Mouse (Mus musculus): Measurements from ENCODE around the gene Syt7. TPM values are rescaled to one million over a fixed set of nuclear protein-coding genes. Genes with fewer than 3 reads are reported as not detected.

Syt7 gene
- total RNA-seq, 2 experiments from 2014 or later = 25.8 to 26.3 TPM

GRCm38 (mm10) chr19:10459907-10460306 is 71.0 kb downstream of the Syt7 start:
- DNase-seq = no peak

GRCm38 (mm10) chr19:10461584-10461983 is 72.7 kb downstream of the Syt7 start:
- DNase-seq = no peak

- no peak for DNase-seq
These were observed 75.5 kb downstream of the Syt7 start for GRCm38 (mm10) chr19:10464427-10464826.

GRCm38 (mm10) chr19:10469171-10469658 is 80.3 kb downstream of the Syt7 start:
- DNase-seq = peak; percentile 38

GRCm38 (mm10) chr19:10472958-10473357 is 84.1 kb downstream of the Syt7 start:
- no peak for DNase-seq

- DNase-seq = no peak
These were observed 84.9 kb downstream of the Syt7 start for GRCm38 (mm10) chr19:10473779-10474178.

- DNase-seq = no peak
These were observed 90.7 kb downstream of the Syt7 start for GRCm38 (mm10) chr19:10479541-10479940.

GRCm38 (mm10) chr19:10482703-10483102 is 93.8 kb downstream of the Syt7 start, which contains the start of gene Ppp1r32:
Gene Ppp1r32, minus strand, starts transcription at chr19:10482928.
- no peak for DNase-seq

- peak; percentile 59 for DNase-seq
These were observed 97.4 kb downstream of the Syt7 start for GRCm38 (mm10) chr19:10486264-10486738.

GRCm38 (mm10) chr19:10495670-10496069 is 106.8 kb downstream of the Syt7 start:
- no peak for DNase-seq

- DNase-seq = no peak
These were observed 108.1 kb downstream of the Syt7 start for GRCm38 (mm10) chr19:10496976-10497375.

GRCm38 (mm10) chr19:10497512-10498160 is 108.7 kb downstream of the Syt7 start:
- no peak for DNase-seq

GRCm38 (mm10) chr19:10500581-10500980 is 111.7 kb downstream of the Syt7 start:
- DNase-seq = no peak

- peak; percentile 55 for DNase-seq
These were observed 113.7 kb downstream of the Syt7 start for GRCm38 (mm10) chr19:10502571-10502970.

Other genes starting within 250 kb of the Syt7 start
- gene Fads1, start 206.2 kb upstream of the Syt7 start, total RNA-seq (2021) = 100 to 1,000 TPM; 177 to 270 TPM
- 100 to 1,000 TPM; 166 to 181 TPM for gene Tmem258, start 185.1 kb upstream of the Syt7 start, total RNA-seq (2021)
- gene Fen1, start 184.9 kb upstream of the Syt7 start, total RNA-seq (2021) = 10 to 100 TPM; 20.7 to 21.9 TPM
- gene Myrf, start 148.3 kb upstream of the Syt7 start, total RNA-seq (2021) = 1 to 10 TPM; 4.9 to 6.4 TPM
- 1 to 10 TPM; 6.3 to 8.4 TPM for gene Dagla, start 84.2 kb upstream of the Syt7 start, total RNA-seq (2021)
- 1 to 10 TPM; 3.4 to 4.7 TPM for gene Lrrc10b, start 68.4 kb downstream of the Syt7 start, total RNA-seq (2021)
- under 1 TPM; 0.63 to 0.94 TPM for gene Ppp1r32, start 93.8 kb downstream of the Syt7 start, total RNA-seq (2021)
- 10 to 100 TPM; 50.0 to 69.4 TPM for gene Cpsf7, start 136.2 kb downstream of the Syt7 start, total RNA-seq (2021)
- 10 to 100 TPM; 52.5 to 60.1 TPM for gene Sdhaf2, start 137.1 kb downstream of the Syt7 start, total RNA-seq (2021)
- 10 to 100 TPM; 11.5 to 16.7 TPM for gene Tmem216, start 167.1 kb downstream of the Syt7 start, total RNA-seq (2021)
- gene Cyb561a3, start 188.1 kb downstream of the Syt7 start, total RNA-seq (2021) = 10 to 100 TPM; 17.9 to 21.6 TPM
- 1 to 10 TPM; 8.6 to 8.7 TPM for gene Tmem138, start 188.3 kb downstream of the Syt7 start, total RNA-seq (2021)
- gene Ddb1, start 216.2 kb downstream of the Syt7 start, total RNA-seq (2021) = 100 to 1,000 TPM; 252 to 259 TPM
- gene Tkfc, start 216.6 kb downstream of the Syt7 start, total RNA-seq (2021) = 10 to 100 TPM; 32.0 to 64.7 TPM
- gene Vwce, start 245.1 kb downstream of the Syt7 start, total RNA-seq (2021) = 1 to 10 TPM; 1.9 to 3.2 TPM

All from adrenal gland, postnatal 10 days (tissue).